Mouse (Mus musculus): Measurements from ENCODE around the gene Cers6. TPM values are rescaled to one million over a fixed set of nuclear protein-coding genes. Genes with fewer than 3 reads are reported as not detected.

Cers6 gene
- polyA plus RNA-seq, 1 experiment from 2014 or later = 34.0 TPM

DNA sequence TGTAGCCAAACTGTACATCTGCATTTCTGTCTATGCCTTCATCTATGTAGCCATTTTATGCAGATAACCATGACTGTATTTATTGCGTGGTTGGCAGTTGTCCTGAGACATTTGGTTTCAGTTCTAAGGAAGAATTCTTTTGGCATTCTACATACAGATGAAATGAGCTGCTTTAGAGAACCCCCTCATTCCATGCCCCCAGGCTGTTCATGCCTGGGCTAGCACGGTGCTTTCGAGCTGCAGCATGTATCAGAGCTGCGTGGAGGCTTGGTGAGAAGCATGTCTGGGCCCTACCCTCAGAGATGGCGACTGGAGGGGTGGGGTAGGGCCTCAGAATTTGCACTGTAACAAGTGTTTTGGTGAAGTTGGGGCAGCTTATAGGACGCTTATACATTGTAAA is 64.3 kb downstream of the Cers6 start:
- Histone ChIP-seq H3K4me1 (ENCODE audit: control insufficient read depth, insufficient read depth, low read length) (no peaks in the 10 kb centered on the region), H3K36me3 (ENCODE audit: control insufficient read depth, insufficient read depth, low read length) (no peaks in the 10 kb centered on the region)

DNA sequence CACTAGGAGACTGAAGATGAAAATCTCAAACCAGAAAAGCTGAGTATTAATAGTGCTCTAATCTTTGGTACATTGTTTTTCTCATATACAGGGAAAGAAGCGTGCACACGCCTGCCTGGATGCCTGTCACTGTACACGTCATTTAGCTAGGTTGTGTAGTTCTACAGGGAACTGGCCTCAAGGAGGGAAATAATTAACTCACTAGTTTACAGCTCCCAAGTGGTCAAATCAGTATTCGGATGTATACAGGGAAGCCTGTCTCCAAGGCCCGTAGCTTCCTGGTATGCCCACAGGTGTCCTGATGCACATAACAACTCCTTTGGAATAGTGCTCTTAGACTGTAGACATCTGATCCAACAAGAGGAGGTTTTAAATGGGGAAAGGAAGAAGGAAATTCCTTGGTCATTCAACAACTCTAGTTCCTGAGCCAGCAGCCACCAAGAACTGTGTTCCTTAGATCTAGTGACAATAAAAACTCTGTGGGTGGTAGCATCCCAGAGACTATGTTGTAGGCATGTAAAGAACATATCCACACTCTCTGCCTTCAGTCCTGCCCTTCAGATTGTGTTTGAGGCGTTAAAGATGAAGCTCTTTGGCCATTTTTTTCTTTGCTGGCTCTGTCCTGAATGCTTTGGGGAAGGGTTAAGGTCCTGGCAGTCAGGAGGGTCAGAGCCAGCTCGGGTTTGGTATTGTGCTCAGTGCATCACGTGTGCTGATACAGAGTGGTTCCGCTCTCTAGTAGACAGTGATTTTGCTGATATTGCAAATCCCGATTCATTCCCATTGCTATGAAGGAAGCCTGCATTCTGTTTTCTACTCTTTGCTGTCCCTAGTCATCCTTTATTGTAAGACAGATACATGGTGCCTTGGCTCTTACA is 65.9 kb downstream of the Cers6 start:
- no peak for ATAC-seq (ENCODE audit: low FRiP score)
- H3K9ac ChIP-seq (ENCODE audit: low read length) = no peak overlapping the region

More for the DNA sequence above, 64.3 kb downstream of the Cers6 start:
- no peak for ATAC-seq (ENCODE audit: low FRiP score)
- peak; percentile 73 for DNase-seq (ENCODE audit: low spot score, missing footprints)
- H3K9me3 ChIP-seq (ENCODE audit: control insufficient read depth, low read length) = no peaks in the 10 kb centered on the region
- no peak overlapping the region for H3K4me2 ChIP-seq
- H3K4me3 ChIP-seq (ENCODE audit: low read depth, low read length) = no peak overlapping the region
- no peak overlapping the region for H3K27ac ChIP-seq (ENCODE audit: low read depth, low read length)
- 88% methylated on average over 6 of the region's 6 CpGs for WGBS
- H3K9ac ChIP-seq (ENCODE audit: low read length) = no peak overlapping the region
- no peaks in the 10 kb centered on the region for H3K27me3 ChIP-seq (ENCODE audit: control insufficient read depth, insufficient read depth, low read length)

DNA sequence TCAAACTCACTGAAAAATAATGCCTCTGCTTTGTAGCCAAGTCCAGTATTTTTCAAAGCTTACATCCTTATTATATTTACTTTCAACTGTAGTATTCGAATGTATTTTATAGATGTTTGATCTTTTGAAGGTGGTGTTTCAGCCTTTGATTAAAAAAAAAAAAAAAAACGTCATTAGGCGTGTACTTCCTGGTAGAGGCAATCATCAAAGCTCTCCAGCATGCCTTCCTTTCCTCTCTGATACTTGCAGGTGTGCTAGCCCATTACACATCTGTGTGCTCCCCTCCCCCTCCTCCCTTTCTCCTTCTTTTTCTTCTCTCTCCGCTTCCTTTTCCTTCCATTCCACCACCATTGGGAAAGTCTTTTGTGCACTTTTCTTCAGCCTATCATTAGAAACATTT is 71.0 kb downstream of the Cers6 start:
- Histone ChIP-seq H3K9me3 (ENCODE audit: control insufficient read depth, low read length) (no peaks in the 10 kb centered on the region), H3K9ac (ENCODE audit: low read length) (no peak overlapping the region), H3K27me3 (ENCODE audit: control insufficient read depth, insufficient read depth, low read length) (no peaks in the 10 kb centered on the region), H3K4me2 (no peak overlapping the region), H3K27ac (ENCODE audit: low read depth, low read length) (no peak overlapping the region), H3K4me3 (ENCODE audit: low read depth, low read length) (no peak overlapping the region), H3K36me3 (ENCODE audit: control insufficient read depth, insufficient read depth, low read length) (no peaks in the 10 kb centered on the region), H3K4me1 (ENCODE audit: control insufficient read depth, insufficient read depth, low read length) (no peaks in the 10 kb centered on the region)
- 79% methylated on average over 4 of the region's 4 CpGs for WGBS
- DNase-seq (ENCODE audit: low spot score, missing footprints) (peak; percentile 44), ATAC-seq (ENCODE audit: low FRiP score) (no peak)

More for the DNA sequence above, 65.9 kb downstream of the Cers6 start:
- H3K4me3 ChIP-seq (ENCODE audit: low read depth, low read length) = no peak overlapping the region
- no peaks in the 10 kb centered on the region for H3K27me3 ChIP-seq (ENCODE audit: control insufficient read depth, insufficient read depth, low read length)
- no peaks in the 10 kb centered on the region for H3K9me3 ChIP-seq (ENCODE audit: control insufficient read depth, low read length)
- H3K4me2 ChIP-seq = no peak overlapping the region
- no peak overlapping the region for H3K27ac ChIP-seq (ENCODE audit: low read depth, low read length)
- no peaks in the 10 kb centered on the region for H3K36me3 ChIP-seq (ENCODE audit: control insufficient read depth, insufficient read depth, low read length)
- 89% methylated on average over 10 of the region's 10 CpGs for WGBS
- H3K4me1 ChIP-seq (ENCODE audit: control insufficient read depth, insufficient read depth, low read length) = no peaks in the 10 kb centered on the region
- peak; percentile 61 for DNase-seq (ENCODE audit: low spot score, missing footprints)

DNA sequence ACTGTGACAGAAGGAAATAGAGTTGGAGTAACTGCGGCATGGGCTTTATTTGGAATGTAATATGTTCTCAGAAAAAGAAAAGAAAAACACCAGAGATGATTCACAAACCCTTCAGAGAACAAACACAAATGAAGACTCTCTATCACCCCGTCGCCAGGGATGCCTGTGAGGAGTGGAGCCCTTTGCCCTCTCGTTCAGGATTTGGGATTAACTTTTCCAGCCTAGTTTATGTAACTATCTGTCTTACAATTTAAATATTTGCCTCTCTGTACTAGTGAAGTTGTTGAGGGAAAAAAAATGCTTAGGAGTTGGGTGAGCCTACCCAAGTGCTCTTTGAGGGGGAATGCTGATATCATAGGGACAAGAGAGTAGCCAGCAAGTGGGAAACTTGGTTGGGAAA is 71.4 kb downstream of the Cers6 start:
- Histone ChIP-seq H3K9me3 (ENCODE audit: control insufficient read depth, low read length) (no peaks in the 10 kb centered on the region), H3K4me2 (no peak overlapping the region), H3K36me3 (ENCODE audit: control insufficient read depth, insufficient read depth, low read length) (no peaks in the 10 kb centered on the region), H3K9ac (ENCODE audit: low read length) (no peak overlapping the region), H3K4me1 (ENCODE audit: control insufficient read depth, insufficient read depth, low read length) (no peaks in the 10 kb centered on the region), H3K27ac (ENCODE audit: low read depth, low read length) (no peak overlapping the region), H3K27me3 (ENCODE audit: control insufficient read depth, insufficient read depth, low read length) (no peaks in the 10 kb centered on the region), H3K4me3 (ENCODE audit: low read depth, low read length) (no peak overlapping the region)
- ATAC-seq (ENCODE audit: low FRiP score) (no peak), DNase-seq (ENCODE audit: low spot score, missing footprints) (peak; percentile 72)
- WGBS = 58% methylated on average over 4 of the region's 4 CpGs

DNA sequence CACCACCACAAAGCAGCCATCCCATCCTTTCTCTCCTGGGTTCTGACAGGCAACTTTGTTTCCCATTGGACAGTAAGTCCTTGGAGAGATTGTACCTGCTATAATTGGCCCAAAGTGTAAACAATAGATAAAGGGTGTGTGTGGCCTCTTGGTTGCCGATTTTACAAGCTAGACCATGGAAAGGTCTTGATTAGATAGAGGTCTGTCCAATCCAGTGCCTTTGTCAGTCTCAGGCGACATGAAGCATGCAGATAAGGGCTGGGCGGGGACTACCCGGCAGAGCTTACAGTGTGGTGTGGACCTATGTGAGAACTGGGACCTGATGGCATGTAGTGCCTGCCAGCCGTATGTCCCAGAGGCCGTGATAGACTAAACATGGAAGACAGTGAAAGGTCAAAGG is 73.4 kb downstream of the Cers6 start:
- H3K4me2 ChIP-seq = no peak overlapping the region
- H3K36me3 ChIP-seq (ENCODE audit: control insufficient read depth, insufficient read depth, low read length) = no peaks in the 10 kb centered on the region
- H3K4me3 ChIP-seq (ENCODE audit: low read depth, low read length) = no peak overlapping the region
- H3K27me3 ChIP-seq (ENCODE audit: control insufficient read depth, insufficient read depth, low read length) = no peaks in the 10 kb centered on the region
- H3K4me1 ChIP-seq (ENCODE audit: control insufficient read depth, insufficient read depth, low read length) = no peaks in the 10 kb centered on the region
- H3K27ac ChIP-seq (ENCODE audit: low read depth, low read length) = no peak overlapping the region
- no peak overlapping the region for H3K9ac ChIP-seq (ENCODE audit: low read length)
- DNase-seq (ENCODE audit: low spot score, missing footprints) (peak; percentile 79), ATAC-seq (ENCODE audit: low FRiP score) (no peak)
- WGBS = 81% methylated on average over 6 of the region's 6 CpGs
- no peaks in the 10 kb centered on the region for H3K9me3 ChIP-seq (ENCODE audit: control insufficient read depth, low read length)

DNA sequence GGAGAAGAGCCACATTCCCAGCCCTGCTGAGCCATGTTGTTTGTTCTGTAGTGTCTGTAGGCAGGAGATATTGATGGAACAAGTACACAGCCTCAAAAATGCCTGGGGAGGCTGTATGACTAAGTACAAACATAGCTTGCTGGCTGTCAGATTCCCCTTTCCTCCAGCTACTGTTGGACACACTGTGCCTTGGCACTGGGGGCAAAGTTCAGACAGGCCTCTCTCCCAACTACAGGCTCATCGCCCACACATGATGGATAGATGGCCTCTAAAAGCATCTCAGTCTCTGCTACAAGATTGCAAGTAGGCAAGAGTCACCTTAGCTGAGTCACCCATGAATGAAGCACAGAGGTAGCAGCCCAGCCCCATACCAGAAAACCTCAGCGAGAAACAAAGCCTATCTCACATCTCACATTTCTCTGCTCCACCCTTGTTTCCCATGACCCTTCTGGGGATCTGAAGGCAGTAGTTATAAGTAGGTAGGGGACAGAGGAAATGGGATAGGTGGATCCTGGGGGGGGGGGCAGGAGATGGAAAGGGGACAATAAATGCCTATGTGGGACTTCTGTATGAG is 74.6 kb downstream of the Cers6 start:
- H3K9ac ChIP-seq (ENCODE audit: low read length) = no peak overlapping the region
- ATAC-seq (ENCODE audit: low FRiP score) (no peak), DNase-seq (ENCODE audit: low spot score, missing footprints) (peak; percentile 56)
- no peak overlapping the region for H3K4me3 ChIP-seq (ENCODE audit: low read depth, low read length)
- H3K4me1 ChIP-seq (ENCODE audit: control insufficient read depth, insufficient read depth, low read length) = no peaks in the 10 kb centered on the region
- 82% methylated on average over 2 of the region's 2 CpGs for WGBS
- H3K9me3 ChIP-seq (ENCODE audit: control insufficient read depth, low read length) = no peaks in the 10 kb centered on the region
- H3K27me3 ChIP-seq (ENCODE audit: control insufficient read depth, insufficient read depth, low read length) = no peaks in the 10 kb centered on the region
- no peak overlapping the region for H3K27ac ChIP-seq (ENCODE audit: low read depth, low read length)
- no peak overlapping the region for H3K4me2 ChIP-seq
- H3K36me3 ChIP-seq (ENCODE audit: control insufficient read depth, insufficient read depth, low read length) = no peaks in the 10 kb centered on the region

DNA sequence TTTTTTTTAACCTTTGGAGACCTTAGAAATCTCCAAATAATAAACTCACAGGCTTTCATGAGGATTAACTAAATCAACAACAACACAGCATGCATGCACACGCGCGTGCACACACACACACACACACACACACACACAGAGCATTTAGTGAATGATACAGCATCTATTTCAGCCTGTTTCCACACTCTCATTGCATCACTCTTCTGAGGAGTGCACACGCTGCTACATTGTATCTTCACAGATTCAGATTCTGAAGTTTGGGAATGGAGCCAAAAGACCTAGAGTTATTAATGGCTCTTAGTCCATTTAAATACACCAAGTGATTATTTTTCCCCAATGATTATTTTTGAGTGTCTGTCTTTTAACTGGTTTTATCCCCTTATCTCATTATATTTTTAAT is 75.5 kb downstream of the Cers6 start:
- H3K4me1 ChIP-seq (ENCODE audit: control insufficient read depth, insufficient read depth, low read length) = no peaks in the 10 kb centered on the region
- H3K9ac ChIP-seq (ENCODE audit: low read length) = no peak overlapping the region
- no peak overlapping the region for H3K27ac ChIP-seq (ENCODE audit: low read depth, low read length)
- no peak for DNase-seq (ENCODE audit: low spot score, missing footprints)
- 96% methylated on average over 4 of the region's 4 CpGs for WGBS
- ATAC-seq (ENCODE audit: low FRiP score) = no peak
- H3K4me3 ChIP-seq (ENCODE audit: low read depth, low read length) = no peak overlapping the region
- H3K4me2 ChIP-seq = no peak overlapping the region
- no peaks in the 10 kb centered on the region for H3K36me3 ChIP-seq (ENCODE audit: control insufficient read depth, insufficient read depth, low read length)
- no peaks in the 10 kb centered on the region for H3K27me3 ChIP-seq (ENCODE audit: control insufficient read depth, insufficient read depth, low read length)
- no peaks in the 10 kb centered on the region for H3K9me3 ChIP-seq (ENCODE audit: control insufficient read depth, low read length)

DNA sequence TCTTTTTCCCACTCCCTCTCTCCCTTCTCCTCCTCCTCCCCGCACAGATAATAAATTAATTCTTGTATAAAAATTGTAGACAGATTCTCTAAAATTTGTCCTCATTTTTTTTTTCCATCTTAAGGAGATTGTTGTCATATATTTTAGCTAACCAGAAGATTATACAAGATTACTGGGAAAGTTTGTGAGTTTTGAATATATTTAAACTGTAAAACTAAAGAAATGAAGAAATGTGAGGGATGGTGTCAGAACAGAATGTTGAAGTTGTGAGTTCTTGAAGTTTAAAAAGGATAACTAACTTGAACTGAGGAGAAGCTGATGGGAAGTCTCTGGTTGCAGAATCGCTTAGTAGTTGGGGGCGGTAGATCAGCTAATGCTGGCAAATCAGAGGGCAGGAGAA is 76.6 kb downstream of the Cers6 start:
- no peaks in the 10 kb centered on the region for H3K9me3 ChIP-seq (ENCODE audit: control insufficient read depth, low read length)
- no peak overlapping the region for H3K4me3 ChIP-seq (ENCODE audit: low read depth, low read length)
- 92% methylated on average over 3 of the region's 3 CpGs for WGBS
- H3K4me2 ChIP-seq = no peak overlapping the region
- H3K36me3 ChIP-seq (ENCODE audit: control insufficient read depth, insufficient read depth, low read length) = no peaks in the 10 kb centered on the region
- H3K9ac ChIP-seq (ENCODE audit: low read length) = no peak overlapping the region
- H3K4me1 ChIP-seq (ENCODE audit: control insufficient read depth, insufficient read depth, low read length) = no peaks in the 10 kb centered on the region
- no peaks in the 10 kb centered on the region for H3K27me3 ChIP-seq (ENCODE audit: control insufficient read depth, insufficient read depth, low read length)
- no peak overlapping the region for H3K27ac ChIP-seq (ENCODE audit: low read depth, low read length)
- DNase-seq (ENCODE audit: low spot score, missing footprints) (peak; percentile 51), ATAC-seq (ENCODE audit: low FRiP score) (no peak)

DNA sequence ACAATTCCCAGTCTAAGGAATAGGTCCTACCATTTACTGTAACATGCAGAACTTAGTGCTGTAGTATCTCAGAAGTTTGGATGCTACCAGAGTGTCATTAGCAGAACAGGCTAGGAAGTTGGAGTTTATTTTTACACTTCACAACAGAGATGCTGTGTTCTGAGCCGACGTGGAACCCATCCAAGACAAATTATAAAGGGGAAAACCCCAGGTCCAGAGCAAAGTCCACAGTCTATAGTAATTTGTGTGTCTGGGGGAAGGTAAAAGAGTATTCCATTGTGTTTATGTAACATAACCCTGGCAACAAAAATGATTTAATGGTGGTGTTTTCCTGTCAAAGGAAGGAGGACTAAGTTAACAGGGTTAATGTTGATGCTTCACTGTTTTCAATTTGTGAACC is 83.7 kb downstream of the Cers6 start:
- ATAC-seq (ENCODE audit: low FRiP score) (no peak), DNase-seq (ENCODE audit: low spot score, missing footprints) (no peak)
- Histone ChIP-seq H3K27me3 (ENCODE audit: control insufficient read depth, insufficient read depth, low read length) (no peaks in the 10 kb centered on the region), H3K27ac (ENCODE audit: low read depth, low read length) (no peak overlapping the region), H3K4me3 (ENCODE audit: low read depth, low read length) (no peak overlapping the region), H3K9me3 (ENCODE audit: control insufficient read depth, low read length) (no peaks in the 10 kb centered on the region), H3K9ac (ENCODE audit: low read length) (no peak overlapping the region), H3K4me1 (ENCODE audit: control insufficient read depth, insufficient read depth, low read length) (no peaks in the 10 kb centered on the region), H3K4me2 (no peak overlapping the region), H3K36me3 (ENCODE audit: control insufficient read depth, insufficient read depth, low read length) (no peaks in the 10 kb centered on the region)
- WGBS = 93% methylated on average over 2 of the region's 2 CpGs
